Mouse (Mus musculus): ENCODE results near the gene Plekhg1. TPM values are rescaled to one million over a fixed set of nuclear protein-coding genes. Genes with fewer than 3 reads are reported as not detected.

The Plekhg1 gene
- polyA plus RNA-seq, 2 experiments: 0.75 to 0.98 TPM

- H3K4me2 ChIP-seq (ENCODE audit: low read depth): no peak overlapping the region
- no peaks in the 10 kb centered on the region for H3K9me3 ChIP-seq (ENCODE audit: control insufficient read depth, low read length)
- H3K4me1 ChIP-seq (replicated peaks; ENCODE audit: control insufficient read depth in 2 of 2, insufficient read depth in 2 of 2, low read length in 1 of 2): no peaks in the 10 kb centered on the region
- ATAC-seq (ENCODE audit: insufficient read depth) (no peak), DNase-seq (ENCODE audit: low read depth in 3 of 3, low spot score in 3 of 3) (no peak)
- no peak overlapping the region for H3K9ac ChIP-seq (replicated peaks)
- H3K27me3 ChIP-seq (ENCODE audit: control insufficient read depth, insufficient read depth, low read length): no peaks in the 10 kb centered on the region
- H3K36me3 ChIP-seq (replicated peaks; ENCODE audit: control insufficient read depth, insufficient read depth, low read depth): no peaks in the 10 kb centered on the region
- WGBS (ENCODE audit: insufficient replicate concordance): 50% methylated on average over 3 of the region's 3 CpGs
- no peak overlapping the region for H3K27ac ChIP-seq
- H3K4me3 ChIP-seq (ENCODE audit: insufficient read depth in 1 of 2, low read depth in 2 of 2, low read length in 2 of 2): no peak overlapping the region
- TF ChIP-seq EP300 (IDR thresholded peaks at IDR 0.05; ENCODE audit: low read depth) (no peak), CTCF (IDR thresholded peaks at IDR 0.05; ENCODE audit: low read depth) (no peak)
These were observed 151.5 kb downstream of the Plekhg1 start for GRCm38 (mm10) chr10:3891381-3892263.

- Histone ChIP-seq H3K36me3 (replicated peaks; ENCODE audit: control insufficient read depth, insufficient read depth, low read depth) (no peaks in the 10 kb centered on the region), H3K27me3 (ENCODE audit: control insufficient read depth, insufficient read depth, low read length) (no peaks in the 10 kb centered on the region), H3K9me3 (ENCODE audit: control insufficient read depth, low read length) (no peaks in the 10 kb centered on the region), H3K27ac (no peak overlapping the region), H3K4me1 (replicated peaks; ENCODE audit: control insufficient read depth in 2 of 2, insufficient read depth in 2 of 2, low read length in 1 of 2) (no peaks in the 10 kb centered on the region), H3K9ac (replicated peaks) (no peak overlapping the region), H3K4me3 (ENCODE audit: insufficient read depth in 1 of 2, low read depth in 2 of 2, low read length in 2 of 2) (no peak overlapping the region), H3K4me2 (ENCODE audit: low read depth) (no peak overlapping the region)
- 44% methylated on average over 3 of the region's 3 CpGs for WGBS (ENCODE audit: insufficient replicate concordance)
- no peak for DNase-seq (ENCODE audit: low read depth in 3 of 3, low spot score in 3 of 3)
- TF ChIP-seq CTCF (IDR thresholded peaks at IDR 0.05; ENCODE audit: low read depth) (no peak), EP300 (IDR thresholded peaks at IDR 0.05; ENCODE audit: low read depth) (no peak)
- ATAC-seq (ENCODE audit: insufficient read depth): no peak
These were observed 152.2 kb downstream of the Plekhg1 start for GRCm38 (mm10) chr10:3892368-3892767.

GRCm38 (mm10) chr10:3898068-3898467, 157.9 kb downstream of the Plekhg1 start:
- 40% methylated on average over 3 of the region's 3 CpGs for WGBS (ENCODE audit: insufficient replicate concordance)
- no peak for TF ChIP-seq CTCF (IDR thresholded peaks at IDR 0.05; ENCODE audit: low read depth)
- no peak for TF ChIP-seq EP300 (IDR thresholded peaks at IDR 0.05; ENCODE audit: low read depth)
- Histone ChIP-seq H3K9me3 (ENCODE audit: control insufficient read depth, low read length) (no peaks in the 10 kb centered on the region), H3K27ac (no peak overlapping the region), H3K9ac (replicated peaks) (no peak overlapping the region), H3K4me3 (ENCODE audit: insufficient read depth in 1 of 2, low read depth in 2 of 2, low read length in 2 of 2) (no peak overlapping the region), H3K27me3 (ENCODE audit: control insufficient read depth, insufficient read depth, low read length) (no peaks in the 10 kb centered on the region), H3K4me1 (replicated peaks; ENCODE audit: control insufficient read depth in 2 of 2, insufficient read depth in 2 of 2, low read length in 1 of 2) (no peaks in the 10 kb centered on the region), H3K36me3 (replicated peaks; ENCODE audit: control insufficient read depth, insufficient read depth, low read depth) (no peaks in the 10 kb centered on the region), H3K4me2 (ENCODE audit: low read depth) (no peak overlapping the region)
- DNase-seq (ENCODE audit: low read depth in 3 of 3, low spot score in 3 of 3) (no peak), ATAC-seq (ENCODE audit: insufficient read depth) (no peak)

GRCm38 (mm10) chr10:3900416-3900956, 160.3 kb downstream of the Plekhg1 start:
- DNase-seq (ENCODE audit: low read depth in 3 of 3, low spot score in 3 of 3) (no peak), ATAC-seq (ENCODE audit: insufficient read depth) (no peak)
- 73% methylated on average over 11 of the region's 11 CpGs for WGBS (ENCODE audit: insufficient replicate concordance)
- TF ChIP-seq EP300 (IDR thresholded peaks at IDR 0.05; ENCODE audit: low read depth) (no peak), CTCF (IDR thresholded peaks at IDR 0.05; ENCODE audit: low read depth) (no peak)
- H3K4me1 ChIP-seq (replicated peaks; ENCODE audit: control insufficient read depth in 2 of 2, insufficient read depth in 2 of 2, low read length in 1 of 2): no peaks in the 10 kb centered on the region
- H3K27ac ChIP-seq: no peak overlapping the region
- H3K4me2 ChIP-seq (ENCODE audit: low read depth): no peak overlapping the region
- H3K9ac ChIP-seq (replicated peaks): no peak overlapping the region
- H3K36me3 ChIP-seq (replicated peaks; ENCODE audit: control insufficient read depth, insufficient read depth, low read depth): no peaks in the 10 kb centered on the region
- H3K4me3 ChIP-seq (ENCODE audit: insufficient read depth in 1 of 2, low read depth in 2 of 2, low read length in 2 of 2): no peak overlapping the region
- no peaks in the 10 kb centered on the region for H3K9me3 ChIP-seq (ENCODE audit: control insufficient read depth, low read length)
- H3K27me3 ChIP-seq (ENCODE audit: control insufficient read depth, insufficient read depth, low read length): no peaks in the 10 kb centered on the region

- Histone ChIP-seq H3K4me2 (ENCODE audit: low read depth) (no peak overlapping the region), H3K4me3 (ENCODE audit: insufficient read depth in 1 of 2, low read depth in 2 of 2, low read length in 2 of 2) (no peak overlapping the region), H3K9me3 (ENCODE audit: control insufficient read depth, low read length) (no peaks in the 10 kb centered on the region), H3K4me1 (replicated peaks; ENCODE audit: control insufficient read depth in 2 of 2, insufficient read depth in 2 of 2, low read length in 1 of 2) (no peaks in the 10 kb centered on the region), H3K27me3 (ENCODE audit: control insufficient read depth, insufficient read depth, low read length) (no peaks in the 10 kb centered on the region), H3K27ac (no peak overlapping the region), H3K36me3 (replicated peaks; ENCODE audit: control insufficient read depth, insufficient read depth, low read depth) (no peaks in the 10 kb centered on the region), H3K9ac (replicated peaks) (no peak overlapping the region)
- DNase-seq (ENCODE audit: low read depth in 3 of 3, low spot score in 3 of 3) (no peak), ATAC-seq (ENCODE audit: insufficient read depth) (no peak)
- WGBS (ENCODE audit: insufficient replicate concordance): 55% methylated on average over 3 of the region's 3 CpGs
- TF ChIP-seq CTCF (IDR thresholded peaks at IDR 0.05; ENCODE audit: low read depth): no peak
- TF ChIP-seq EP300 (IDR thresholded peaks at IDR 0.05; ENCODE audit: low read depth): no peak
These were observed 165.6 kb downstream of the Plekhg1 start for GRCm38 (mm10) chr10:3905747-3906146.

Data from liver, embryonic 14.5 days (tissue).